Mouse (Mus musculus) skeletal muscle tissue, postnatal 0 days (tissue): ENCODE measurements around the gene Gm13279. TPM values are rescaled to one million over a fixed set of nuclear protein-coding genes. Genes with fewer than 3 reads are reported as not detected.

Experiments used
- polyA plus RNA-seq: library from polyadenylated mRNA; unstranded; fragments of >200 nt; fragmentation: Nextera tagmentation; extraction: Ambion mirVana; gene quantifications from 2 replicates; pipeline ENCODE4 v1.2.1, GENCODE M21; 2015

Gene Gm13279
- polyA plus RNA-seq, 1 experiment from 2014 or later = not detected

Other genes with a start within 250 kb of the Gm13279 start
- not detected in 2 replicates for gene Ifna15, start 239.2 kb upstream of the Gm13279 start, polyA plus RNA-seq
- gene Ifna14, start 225.6 kb upstream of the Gm13279 start, polyA plus RNA-seq = not detected in 2 replicates
- not detected in 2 replicates for gene Ifna9, start 205.0 kb upstream of the Gm13279 start, polyA plus RNA-seq
- gene Ifna12, start 194.0 kb upstream of the Gm13279 start, polyA plus RNA-seq = not detected in 2 replicates
- not detected in 2 replicates for gene C87499, start 163.0 kb upstream of the Gm13279 start, polyA plus RNA-seq
- gene Ifna13, start 152.9 kb upstream of the Gm13279 start, polyA plus RNA-seq = not detected in 2 replicates
- gene Ifna16, start 120.5 kb upstream of the Gm13279 start, polyA plus RNA-seq = not detected in 2 replicates
- gene Ifna2, start 113.5 kb upstream of the Gm13279 start, polyA plus RNA-seq = not detected in 2 replicates
- not detected in 2 replicates for gene Ifnab, start 106.0 kb upstream of the Gm13279 start, polyA plus RNA-seq
- 0.13 and 0.36 TPM in 2 replicates for gene Gm26566, start 75.6 kb upstream of the Gm13279 start, polyA plus RNA-seq
- gene Klhl9, start 74.9 kb upstream of the Gm13279 start, polyA plus RNA-seq = 48.9 and 52.6 TPM in 2 replicates
- not detected in 2 replicates for gene Gm13271, start 42.5 kb upstream of the Gm13279 start, polyA plus RNA-seq
- 0.15 and 0.18 TPM in 2 replicates for gene Gm13283, start 37.3 kb upstream of the Gm13279 start, polyA plus RNA-seq
- 0.15 TPM in 1 of 2 replicates, not detected in the other for gene Gm13290, start 23.6 kb upstream of the Gm13279 start, polyA plus RNA-seq
- gene Gm13289, start 20.5 kb upstream of the Gm13279 start, polyA plus RNA-seq = not detected in 2 replicates
- not detected in 2 replicates for gene Gm13272, start 17.5 kb upstream of the Gm13279 start, polyA plus RNA-seq
- gene Ifnz, start 15.3 kb upstream of the Gm13279 start, polyA plus RNA-seq = 0.26 and 0.27 TPM in 2 replicates
- gene Gm13276, start 11.7 kb upstream of the Gm13279 start, polyA plus RNA-seq = not detected in 2 replicates
- gene Gm13277, start 8.8 kb upstream of the Gm13279 start, polyA plus RNA-seq = not detected in 2 replicates
- not detected in 2 replicates for gene Gm13278, start 5.8 kb upstream of the Gm13279 start, polyA plus RNA-seq
- gene Gm13275, start 2.9 kb upstream of the Gm13279 start, polyA plus RNA-seq = not detected in 2 replicates
- gene Gm13285, start 2.3 kb downstream of the Gm13279 start, polyA plus RNA-seq = 0.47 and 1.0 TPM in 2 replicates
- not detected in 2 replicates for gene Gm13287, start 5.9 kb downstream of the Gm13279 start, polyA plus RNA-seq
- gene Gm13288, start 8.1 kb downstream of the Gm13279 start, polyA plus RNA-seq = 0.10 TPM in 1 of 2 replicates, not detected in the other
- not detected in 2 replicates for gene Ifna7, start 18.8 kb downstream of the Gm13279 start, polyA plus RNA-seq
- not detected in 2 replicates for gene Ifna11, start 22.6 kb downstream of the Gm13279 start, polyA plus RNA-seq
- not detected in 2 replicates for gene Ifna6, start 30.0 kb downstream of the Gm13279 start, polyA plus RNA-seq
- gene Ifna5, start 38.1 kb downstream of the Gm13279 start, polyA plus RNA-seq = not detected in 2 replicates
- not detected in 2 replicates for gene Ifna4, start 44.5 kb downstream of the Gm13279 start, polyA plus RNA-seq
- gene Ifna1, start 52.7 kb downstream of the Gm13279 start, polyA plus RNA-seq = not detected in 2 replicates
- gene Ifne, start 82.8 kb downstream of the Gm13279 start, polyA plus RNA-seq = not detected in 2 replicates